Mouse (Mus musculus) lung, postnatal 36 days (tissue): ENCODE results near the gene Sppl2a.
A peak's percentile ranks its signal among the peaks of the same experiment; 100 is the strongest.
"Not testable (repeated sequence)": the region's sequence is repeated elsewhere in the genome, so short reads cannot be mapped to it uniquely, and the experiment has no call there.

Experiments used
- DNase-seq: peaks from one replicate; pipeline ENCODE4 v3.0.0; 2022; ENCODE audit warnings: mixed read lengths

Gene Sppl2a

GRCm38 (mm10) chr2:126892316-126892715, 40.7 kb downstream of the Sppl2a start:
- no peak for DNase-seq

GRCm38 (mm10) chr2:126891743-126892142, 41.3 kb downstream of the Sppl2a start:
- no peak for DNase-seq

- peak; percentile 14 for DNase-seq
Measured at GRCm38 (mm10) chr2:126887141-126887540, 45.9 kb downstream of the Sppl2a start.

DNA sequence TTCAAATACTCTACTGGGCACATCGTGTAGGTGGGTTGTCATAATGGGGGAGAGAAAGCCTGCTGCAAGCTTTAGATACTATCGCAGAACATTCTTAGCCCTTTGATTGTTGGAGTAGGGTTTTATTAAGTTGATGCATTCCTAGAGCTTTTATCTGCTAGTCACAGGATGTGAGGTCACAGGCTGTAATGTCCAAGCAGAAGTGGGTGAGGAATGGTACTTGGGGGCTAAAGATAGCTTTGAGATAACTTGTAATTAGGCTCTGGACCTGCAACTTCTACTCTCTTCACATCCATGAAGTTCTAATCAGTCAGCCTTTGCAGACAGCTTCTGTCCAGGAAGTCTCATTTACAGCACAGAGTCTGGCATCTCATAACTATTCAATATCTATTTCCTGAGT, 47.2 kb downstream of the Sppl2a start:
- DNase-seq, result no peak

GRCm38 (mm10) chr2:126882711-126883110, 50.3 kb downstream of the Sppl2a start:
- not testable (repeated sequence) for DNase-seq

GRCm38 (mm10) chr2:126877991-126878390, 55.0 kb downstream of the Sppl2a start:
- no peak for DNase-seq

DNA sequence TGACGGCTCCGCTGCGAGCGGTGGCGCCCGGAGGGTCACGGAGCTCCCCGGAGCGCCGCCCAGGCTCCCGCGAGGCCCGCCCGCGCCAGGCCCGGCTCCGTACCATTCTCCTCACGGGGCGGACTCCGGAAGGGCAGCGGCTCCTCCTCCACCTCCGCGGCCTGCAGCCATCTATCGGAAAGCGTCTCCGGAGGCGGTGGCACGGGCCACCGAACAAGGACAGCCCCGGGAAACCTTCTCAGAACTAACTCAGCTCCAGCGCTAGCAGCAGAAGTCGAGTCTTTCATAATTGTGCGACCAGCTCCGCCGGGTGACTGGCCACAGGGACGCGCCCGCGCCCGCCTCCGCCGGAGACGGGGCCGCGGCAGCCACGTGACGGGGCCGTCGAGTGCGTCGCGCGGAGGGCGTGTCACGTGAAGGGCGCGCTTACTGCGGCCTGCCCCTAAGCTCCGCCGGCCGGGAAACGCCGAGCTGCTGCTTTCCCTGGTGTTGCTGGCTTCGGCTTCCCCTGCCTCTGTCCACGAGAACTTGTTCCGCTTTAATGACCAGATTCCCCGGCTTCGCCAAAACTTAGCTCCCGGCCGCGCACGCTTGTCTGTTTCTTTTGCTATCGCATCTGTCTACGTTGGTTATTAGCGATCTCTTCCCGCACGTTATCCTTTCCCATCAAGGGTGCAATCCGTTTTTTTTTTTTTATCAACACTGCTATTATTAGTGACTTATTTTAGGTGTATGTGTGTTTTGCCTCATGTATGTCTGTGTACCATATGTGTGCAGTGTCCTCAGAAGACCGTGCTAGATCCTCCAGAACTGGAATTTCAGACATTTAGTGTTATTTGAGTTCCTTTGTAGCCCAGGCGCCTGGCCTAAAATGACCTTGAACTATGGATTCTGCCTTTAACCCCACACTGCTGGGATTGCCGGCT, 56.9 kb downstream of the Sppl2a start, which contains the start of gene Trpm7:
Trpm7 (minus strand) TSS at position 360 of the 926 bp plus-strand sequence.
- DNase-seq, result peak; percentile 94

GRCm38 (mm10) chr2:126875516-126875835, 57.6 kb downstream of the Sppl2a start:
- DNase-seq, result peak; percentile 45

DNA sequence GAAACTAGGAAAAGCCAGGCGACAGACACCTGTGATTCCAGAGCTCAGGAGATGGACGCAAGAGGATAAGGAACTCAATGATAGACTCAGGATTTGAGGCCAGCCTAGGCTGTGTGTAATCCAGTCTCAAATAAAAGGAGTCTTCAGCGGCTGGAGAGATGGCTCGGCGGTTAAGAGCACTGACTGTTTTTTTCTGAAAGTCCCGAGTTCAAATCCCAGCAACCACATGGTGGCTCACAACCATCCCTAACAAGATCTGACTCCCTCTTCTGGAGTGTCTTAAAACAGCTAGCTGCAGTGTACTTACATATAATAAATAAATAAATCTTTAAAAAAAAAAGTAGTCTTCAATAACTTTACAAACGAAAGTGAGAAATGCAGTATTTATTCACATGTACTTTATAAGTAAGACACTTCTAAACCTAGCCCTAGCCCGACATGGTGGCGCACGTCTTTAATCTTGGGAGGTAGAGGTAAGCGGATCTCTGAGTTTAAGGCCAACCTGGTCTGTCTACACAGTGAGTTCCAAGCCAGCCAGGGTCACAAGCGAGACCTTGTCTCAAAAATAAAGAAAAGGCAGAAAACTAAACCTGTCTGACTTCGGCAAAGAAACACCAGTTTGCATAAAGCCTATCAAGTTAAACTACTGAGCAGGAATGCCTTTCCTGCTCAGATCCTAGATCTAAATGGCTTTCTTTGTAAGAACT, 58.1 kb downstream of the Sppl2a start:
- peak; percentile 21 for DNase-seq

- DNase-seq, result no peak
Measured at GRCm38 (mm10) chr2:126866301-126866700, 66.7 kb downstream of the Sppl2a start.

GRCm38 (mm10) chr2:126865501-126866199, 67.4 kb downstream of the Sppl2a start:
- DNase-seq, result no peak

GRCm38 (mm10) chr2:126865026-126865425, 68.0 kb downstream of the Sppl2a start:
- DNase-seq, result no peak

- DNase-seq, result no peak
Measured at GRCm38 (mm10) chr2:126844751-126845150, 88.3 kb downstream of the Sppl2a start.
